Comparison of ENCODE assay signal across 17 mouse cellular contexts in the genomic region with DNA sequence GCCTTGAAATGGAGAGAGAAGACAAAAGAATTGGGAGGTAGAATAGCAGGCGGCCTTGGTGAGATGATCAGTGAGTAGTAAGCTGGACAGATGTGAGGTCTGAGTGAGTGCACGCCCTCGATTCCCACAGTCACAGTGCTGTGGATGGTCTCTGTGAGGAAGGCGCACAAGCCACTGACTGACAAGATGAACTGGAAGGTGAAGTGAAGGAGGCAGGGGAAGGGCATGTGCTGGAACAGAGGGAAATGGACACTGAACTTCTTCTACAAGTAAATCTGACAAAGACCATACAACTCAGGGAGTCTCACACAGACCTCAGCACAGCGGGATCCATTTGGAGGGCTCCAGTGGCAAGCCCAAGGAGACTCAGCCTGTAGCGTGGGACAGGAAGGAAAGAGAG.
DNase-seq lines count a peak whose midpoint lies in the region; TF ChIP-seq lines count a peak whose summit lies in the region.
"Had no signal": no experiment of that assay in that cellular context is flagged by ENCODE, and none has a peak within 500 bp of the region (broad histone marks: within the 10 kb centered on the region; RNA-seq: fewer than 3 reads in every experiment).

No protein-coding gene starts in this region.

- no peak overlapping the region for H3K9ac ChIP-seq in heart, adult 2 months (ENCODE audit: low read depth, low read length)

- H3K27ac ChIP-seq in heart, embryonic 10.5 days, result no peak overlapping the region
- H3K27ac ChIP-seq in heart, adult 2 months, result no peak overlapping the region

- no peak overlapping the region for H3K4me3 ChIP-seq in heart, embryonic 10.5 days
- H3K4me3 ChIP-seq in heart, adult 2 months, result no peak overlapping the region

- H3K27me3 ChIP-seq in heart, embryonic 10.5 days (ENCODE audit: insufficient read depth, poor library complexity, severe bottlenecking), result no peaks in the 10 kb centered on the region
- no peaks in the 10 kb centered on the region for H3K27me3 ChIP-seq in heart, adult 2 months (ENCODE audit: control insufficient read depth, insufficient read depth, low read length)
- H3K27me3 ChIP-seq: CH12.LX, Patski had no signal

- no peaks in the 10 kb centered on the region for H3K79me2 ChIP-seq in heart, adult 2 months (replicated peaks; ENCODE audit: control insufficient read depth, insufficient read depth, low read length)

- peaks cover 3% of the 10 kb centered on the region; the same call in 1 of the 2 replicates for H3K4me1 ChIP-seq in heart, embryonic 10.5 days
- peaks cover 1% of the 10 kb centered on the region; the same call in 1 of the 2 replicates for H3K4me1 ChIP-seq in heart, adult 2 months (ENCODE audit: control insufficient read depth, insufficient read depth, low read length)

- TF ChIP-seq CTCF in heart, adult 2 months (IDR thresholded peaks at IDR 0.05), result no peak

- H3K36me3 ChIP-seq in heart, embryonic 10.5 days, result no peaks in the 10 kb centered on the region
- no peaks in the 10 kb centered on the region for H3K36me3 ChIP-seq in heart, adult 2 months (ENCODE audit: control insufficient read depth, insufficient read depth, low read length)
- H3K36me3 ChIP-seq: G1E had no signal

- no peak for TF ChIP-seq EP300 in heart, adult 2 months (IDR thresholded peaks at IDR 0.05; ENCODE audit: insufficient read depth, low read depth, low read length)

- DNase-seq in heart, adult 11 months, result peak; percentile 86
- no peak for DNase-seq in heart, postnatal 36 days
- DNase-seq in heart, embryonic 10.5 days (ENCODE audit: low spot score), result peak; percentile 57
- DNase-seq in heart, adult 2 months, result no peak
- DNase-seq: adrenal gland, adult 2 months; adrenal gland, adult 8-10 months; adrenal gland, postnatal 10 days; adrenal gland, postnatal 14 days; adrenal gland, postnatal 25 days; adrenal gland, postnatal 36 days; B cell, adult 2 months; cerebellum, adult 11 months; cerebellum, adult 11-12 months; cerebellum, adult 18-20 months had no signal

- TF ChIP-seq POLR2A in heart, adult 2 months (IDR thresholded peaks at IDR 0.05; ENCODE audit: insufficient read depth, low read depth, low read length), result no peak

- 86% methylated on average over 6 of the region's 6 CpGs for WGBS in heart, embryonic 10.5 days
- WGBS in heart, adult 2 months, result 92% methylated on average over 6 of the region's 6 CpGs

- H3K9me3 ChIP-seq in heart, embryonic 10.5 days, result no peaks in the 10 kb centered on the region
- H3K9me3 ChIP-seq: G1E had no signal

- intact Hi-C loops in heart, postnatal 36 days (cut with DNase I), result no loop called here
- intact Hi-C loops in heart, adult 2 months (cut with DNase I), result no loop called here

Comparison
In these comparisons a context has a peak if more than half of its experiments do, and no peak if none do; other contexts are left out.
1. DNase-seq: peak in heart, adult 11 months (single experiment) and heart, embryonic 10.5 days (single experiment); none in heart, postnatal 36 days (0 of 2) and heart, adult 2 months (0 of 2).